Mouse (Mus musculus) midbrain, embryonic 16.5 days (tissue): ENCODE data around the gene Cort. TPM values are rescaled to one million over a fixed set of nuclear protein-coding genes. Genes with fewer than 3 reads are reported as not detected.

ENCODE experiments used
- polyA plus RNA-seq: library from polyadenylated mRNA; unstranded; fragments of >200 nt; fragmentation: Nextera tagmentation; extraction: Ambion mirVana; gene quantifications from 2 replicates; pipeline ENCODE4 v1.2.1, GENCODE M21; 2015

Gene Cort
- polyA plus RNA-seq, 1 experiment from 2014 or later, result 0.77 TPM

Other genes starting within 250 kb of the Cort start
- 57.0 and 58.7 TPM in 2 replicates for gene Pex14, start 26.9 kb downstream of the Cort start, polyA plus RNA-seq
- gene Dffa, start 22.6 kb downstream of the Cort start, polyA plus RNA-seq, result 22.8 and 23.3 TPM in 2 replicates
- gene Cenps, start 10.9 kb upstream of the Cort start, polyA plus RNA-seq, result 17.7 and 18.9 TPM in 2 replicates
- 110 and 114 TPM in 2 replicates for gene Pgd, start 40.0 kb upstream of the Cort start, polyA plus RNA-seq
- gene Kif1b, start 180.9 kb upstream of the Cort start, polyA plus RNA-seq, result 118 and 142 TPM in 2 replicates